Mouse (Mus musculus) spleen, adult 2 months (tissue): Measurements from ENCODE around the gene Dusp9.

Experiments
- CTCF ChIP-seq: fragments of 200-500 bp; IDR thresholded peaks from 2 replicates; pipeline ENCODE4 v1.5.1; 2011; ENCODE audit warnings: mild to moderate bottlenecking, inconsistent platforms; ENCODE audit not compliant: insufficient read depth, insufficient read length, insufficient replicate concordance; ENCODE audit errors: extremely low read depth
- POLR2A ChIP-seq: fragments of 200-500 bp; IDR thresholded peaks from 2 replicates; pipeline ENCODE4 v1.6.1; 2011; ENCODE audit warnings: low read depth, low read length, inconsistent platforms

- TF ChIP-seq CTCF: no peak
- no peak for TF ChIP-seq POLR2A
Observed at GRCm38 (mm10) chrX:73635425-73635824, 3.8 kb upstream of the Dusp9 start.
